Mouse (Mus musculus) left cerebral cortex, adult 2 months (tissue): ENCODE data around the gene Zmat3. TPM values are rescaled to one million over a fixed set of nuclear protein-coding genes. Genes with fewer than 3 reads are reported as not detected.

ENCODE experiments used
- DNase-seq, 2 experiments: peaks; one replicate each; pipeline ENCODE4 v3.0.0; 2021 to 2022; ENCODE audit warnings: low spot score in 2 of 2, mixed read lengths in 1 of 2; ENCODE audit errors: extremely low spot score in 1 of 2
- H3K27ac ChIP-seq: fragments of 200-600 bp; 2 replicates; pipeline ENCODE4 v1.8.1; 2022
- H3K4me3 ChIP-seq: fragments of 200-600 bp; 2 replicates; pipeline ENCODE4 v1.8.1; 2022
- CTCF ChIP-seq: fragments of 200-600 bp; IDR thresholded peaks from 2 replicates; pipeline ENCODE4 v1.8.1; 2022; ENCODE audit warnings: antibody characterized with exemption, mild to moderate bottlenecking, moderate library complexity
- intact Hi-C: fragments of 180-260 bp; cut with DNase I; formaldehyde crosslinking; loops from one replicate; pipeline ENCODE4 v1.15.1; 2025
- total RNA-seq, 2 experiments: library from RNA; stranded (reverse); gene quantifications; 2 replicates each; pipeline ENCODE4 v1.2.3; 2021

Gene Zmat3
- total RNA-seq, 2 experiments from 2014 or later: 83.8 to 85.9 TPM

DNA sequence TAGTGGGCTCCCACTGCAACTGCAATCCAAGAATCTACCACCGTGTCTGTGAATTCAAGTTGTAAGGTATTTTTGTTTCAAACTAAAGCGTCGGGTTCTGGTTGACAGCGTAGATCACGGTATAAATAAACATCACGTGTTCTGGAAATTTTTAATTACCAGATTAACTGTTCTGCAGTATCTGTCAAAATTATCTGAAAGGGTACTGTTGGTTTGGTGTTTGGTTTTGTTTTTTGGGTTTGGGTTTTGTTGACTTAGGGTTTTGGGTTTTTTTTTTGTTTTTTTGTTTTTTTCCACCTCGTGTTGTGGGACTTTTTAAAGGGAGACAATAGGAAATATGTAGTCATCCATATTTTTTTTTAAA is 32.3 kb upstream of the Zmat3 start:
- H3K4me3 ChIP-seq: peak overlapping the region; percentile 94
- DNase-seq: no peak
- H3K27ac ChIP-seq: no peak overlapping the region; the same call in 1 of the 2 replicates
- TF ChIP-seq CTCF: no peak; the same call in 1 of the 2 replicates
- intact Hi-C loops: no loop called here

- TF ChIP-seq CTCF: no peak
- peak; percentile 41 to 56 for DNase-seq
- intact Hi-C loops: loop anchor here (2.0 kb wide), 1 partner anchor 111 kb away; no protein-coding TSS in a partner anchor
- Histone ChIP-seq H3K27ac (peak within 1 kb of the TSS; percentile 95), H3K4me3 (peak within 1 kb of the TSS; percentile 94)
Measured at GRCm38 (mm10) chr3:32397461-32398174, 31.8 kb upstream of the Zmat3 start, which contains the start of gene Pik3ca. Gene Pik3ca, plus strand, starts transcription at chr3:32397671.

GRCm38 (mm10) chr3:32396794-32397460 is 31.1 kb upstream of the Zmat3 start:
- intact Hi-C loops: loop anchor here (1.0 to 2.0 kb wide), 2 partner anchors 32 to 112 kb away; no protein-coding TSS in a partner anchor
- peak overlapping the region; percentile 95 for H3K27ac ChIP-seq
- TF ChIP-seq CTCF: peak; percentile 30
- H3K4me3 ChIP-seq: peak overlapping the region; percentile 94
- peak; percentile 96 for DNase-seq

GRCm38 (mm10) chr3:32395771-32396551 is 30.1 kb upstream of the Zmat3 start:
- DNase-seq: peak; percentile 21 to 25
- peak overlapping the region; percentile 95 for H3K27ac ChIP-seq
- TF ChIP-seq CTCF: no peak; the same call in 1 of the 2 replicates
- H3K4me3 ChIP-seq: peak overlapping the region; percentile 94
- intact Hi-C loops: loop anchor here (1.0 to 2.0 kb wide), 2 partner anchors 31 to 113 kb away; no protein-coding TSS in a partner anchor

DNA sequence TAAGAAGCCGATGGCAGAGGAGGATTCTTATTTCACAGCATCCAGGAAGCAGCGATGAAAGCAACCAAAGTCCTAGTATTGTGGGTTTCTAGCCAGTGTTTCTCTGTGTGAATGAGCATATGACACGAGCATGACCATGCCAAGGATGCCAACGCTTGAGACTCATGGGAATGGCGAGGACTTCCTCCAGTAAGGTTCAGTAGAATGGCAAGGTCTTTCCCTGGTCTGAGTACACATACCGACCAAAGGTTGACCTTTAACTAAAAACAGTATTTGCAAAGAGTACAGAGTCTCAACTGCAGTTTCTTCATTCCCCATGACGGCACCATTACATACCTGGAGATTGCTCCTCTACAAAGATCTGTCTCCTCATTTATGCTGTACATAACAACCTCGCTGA is 28.2 kb upstream of the Zmat3 start:
- Histone ChIP-seq H3K27ac (no peak overlapping the region), H3K4me3 (no peak overlapping the region)
- intact Hi-C loops: no loop called here
- DNase-seq: no peak
- no peak for TF ChIP-seq CTCF

DNA sequence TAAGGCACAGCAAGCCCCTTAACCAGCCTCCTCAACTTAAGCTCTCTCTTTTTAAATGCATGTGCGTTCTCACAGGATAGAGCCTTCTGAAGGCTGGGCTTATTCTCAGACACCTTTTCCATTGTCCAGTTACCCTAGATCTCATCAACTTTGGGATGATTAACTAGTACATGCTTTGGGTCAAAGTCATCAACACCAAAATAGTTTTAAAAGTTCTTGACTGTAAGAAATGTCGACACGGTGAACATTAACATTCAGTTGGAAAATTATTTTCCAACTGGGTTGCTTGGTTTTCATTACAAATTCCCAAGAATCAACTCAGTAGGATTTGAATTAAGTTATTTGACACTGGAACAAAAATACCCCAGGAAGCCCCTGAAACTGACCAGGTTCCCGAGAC is 27.0 kb upstream of the Zmat3 start:
- no peak for TF ChIP-seq CTCF
- Histone ChIP-seq H3K27ac (no peak overlapping the region), H3K4me3 (no peak overlapping the region)
- DNase-seq: no peak
- intact Hi-C loops: no loop called here

DNA sequence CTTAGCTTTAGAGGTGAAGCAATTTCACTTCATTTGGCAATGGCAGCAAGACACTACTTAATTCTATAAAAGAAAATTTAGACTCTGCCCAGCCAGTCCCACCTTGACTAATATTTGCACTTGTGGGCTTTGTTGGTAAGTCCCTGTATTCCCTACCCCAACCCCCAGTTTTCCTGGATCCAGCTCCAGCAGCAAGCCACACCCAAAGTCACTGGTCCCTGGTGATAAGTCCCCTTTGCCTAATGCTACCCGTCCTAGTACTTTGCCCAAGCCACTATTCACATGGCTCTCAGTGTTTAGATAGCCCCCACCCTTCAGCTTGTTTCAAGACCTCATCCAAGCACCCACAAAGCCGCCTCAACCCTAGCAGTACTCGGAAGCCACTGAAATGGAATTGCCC is 15.7 kb upstream of the Zmat3 start:
- intact Hi-C loops: no loop called here
- Histone ChIP-seq H3K4me3 (no peak overlapping the region), H3K27ac (no peak overlapping the region)
- no peak for TF ChIP-seq CTCF
- no peak for DNase-seq

DNA sequence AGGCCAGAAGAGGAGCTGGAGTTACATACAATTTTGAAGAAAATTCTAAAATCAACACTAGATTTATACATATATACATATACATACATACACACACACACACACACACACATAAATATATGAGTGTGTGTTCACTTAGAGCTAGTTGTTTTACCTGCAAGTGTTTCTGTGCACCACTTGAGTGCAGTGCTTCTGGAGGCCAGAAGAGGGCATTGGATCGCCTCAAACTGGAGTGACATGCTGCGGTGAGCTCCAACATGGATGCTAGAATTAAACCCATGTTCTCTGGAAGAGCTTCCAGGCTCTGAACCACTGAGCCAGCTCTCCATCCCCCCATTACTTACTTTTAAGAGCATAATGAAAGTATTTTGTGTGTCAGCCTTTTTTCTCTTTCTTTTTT is 14.1 kb upstream of the Zmat3 start:
- intact Hi-C loops: no loop called here
- TF ChIP-seq CTCF: peak; percentile 17; the same call in 1 of the 2 replicates
- no peak for DNase-seq
- Histone ChIP-seq H3K27ac (no peak overlapping the region), H3K4me3 (no peak overlapping the region)

DNA sequence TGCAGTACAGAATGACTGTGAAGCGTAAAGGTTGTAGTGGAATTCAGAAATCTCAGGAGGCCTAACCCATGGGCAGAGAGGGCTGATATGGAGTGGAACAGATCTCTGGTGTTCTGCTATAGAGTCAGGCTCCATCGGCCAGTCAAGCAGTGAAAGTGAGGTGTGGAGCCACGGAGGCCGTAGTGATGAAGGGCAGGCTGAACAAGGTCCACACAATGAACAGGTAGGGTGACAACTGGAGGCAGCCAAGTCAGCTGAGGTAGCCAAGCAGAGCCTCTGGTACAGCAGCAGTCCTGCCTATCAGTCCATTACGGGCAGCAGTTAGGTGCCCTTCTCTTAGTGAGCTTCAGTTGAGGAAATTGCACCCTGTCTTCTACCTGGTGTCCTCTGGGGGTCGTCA is 7.4 kb upstream of the Zmat3 start:
- H3K27ac ChIP-seq: no peak overlapping the region
- no peak overlapping the region for H3K4me3 ChIP-seq
- intact Hi-C loops: no loop called here
- DNase-seq: no peak
- TF ChIP-seq CTCF: no peak

DNA sequence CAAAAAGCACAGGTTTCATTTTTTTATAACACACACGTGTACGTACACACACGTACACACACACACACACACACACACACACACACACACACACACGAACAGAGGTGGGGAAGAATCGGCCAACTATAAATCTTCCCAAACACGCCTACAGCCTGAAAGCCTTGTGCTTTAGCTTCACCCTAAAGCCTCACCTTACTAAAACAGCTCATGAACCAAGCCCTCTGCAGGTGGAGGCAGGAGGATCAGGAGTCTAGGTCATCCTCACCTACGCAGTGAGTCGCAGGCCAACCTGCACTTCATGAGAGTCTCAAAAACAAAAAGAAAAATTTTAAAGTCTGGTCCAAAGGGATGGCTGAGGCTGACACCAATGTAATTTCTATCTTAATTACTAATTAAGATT is 6.7 kb upstream of the Zmat3 start:
- no peak for TF ChIP-seq CTCF
- H3K4me3 ChIP-seq: no peak overlapping the region
- DNase-seq: no peak
- intact Hi-C loops: no loop called here
- no peak overlapping the region for H3K27ac ChIP-seq

- intact Hi-C loops: no loop called here
- no peak for DNase-seq
- TF ChIP-seq CTCF: no peak
- no peak overlapping the region for H3K27ac ChIP-seq
- no peak overlapping the region for H3K4me3 ChIP-seq
Measured at GRCm38 (mm10) chr3:32371957-32372356, 6.1 kb upstream of the Zmat3 start.

DNA sequence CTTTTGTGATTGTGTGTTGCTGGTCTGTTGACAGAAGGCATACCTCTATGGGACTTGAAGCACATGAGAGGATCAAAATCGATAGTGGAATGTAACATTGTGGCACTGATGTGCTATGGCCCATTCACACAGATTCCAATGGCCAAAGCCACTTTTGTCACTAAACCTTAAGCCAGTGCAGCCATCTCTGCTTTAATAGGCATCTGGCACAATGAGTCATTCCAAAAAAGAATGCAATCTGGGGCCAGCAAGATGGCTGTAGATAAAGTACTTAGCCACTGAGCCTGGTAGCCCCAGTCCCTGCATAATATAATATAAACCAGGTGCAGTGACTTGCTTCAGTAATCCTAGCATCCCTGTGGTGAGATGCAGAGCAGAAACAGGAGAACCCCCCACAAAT is 1.7 kb upstream of the Zmat3 start:
- Histone ChIP-seq H3K4me3 (no peak overlapping the region), H3K27ac (no peak overlapping the region)
- intact Hi-C loops: no loop called here
- no peak for DNase-seq
- no peak for TF ChIP-seq CTCF
